Mouse (Mus musculus) kidney, postnatal 36 days (tissue): ENCODE data around the gene Rcc2.
A peak's percentile ranks its signal among the peaks of the same experiment; 100 is the strongest.

ENCODE experiments used
- DNase-seq, 2 experiments: peaks; one replicate each; pipeline ENCODE4 v3.0.0; 2021 to 2022; ENCODE audit warnings: mixed read lengths in 2 of 2

Gene Rcc2

GRCm38 (mm10) chr4:140765936-140766335, 65.6 kb downstream of the Rcc2 start:
- no peak for DNase-seq

- DNase-seq = no peak
These were observed 68.6 kb downstream of the Rcc2 start for GRCm38 (mm10) chr4:140768973-140769372.

- DNase-seq = peak; percentile 44 to 69
These were observed 70.1 kb downstream of the Rcc2 start for GRCm38 (mm10) chr4:140770433-140770832.

- DNase-seq = peak; percentile 21 to 43
These were observed 70.8 kb downstream of the Rcc2 start for GRCm38 (mm10) chr4:140771091-140771490.
